Mouse (Mus musculus): ENCODE measurements around the gene Siae. TPM values are rescaled to one million over a fixed set of nuclear protein-coding genes. Genes with fewer than 3 reads are reported as not detected.

Siae gene
- polyA plus RNA-seq, 2 experiments from 2014 or later: 17.2 to 17.7 TPM

GRCm38 (mm10) chr9:37572204-37572876 lies 16.8 kb downstream of the Siae start:
- ATAC-seq: no peak

GRCm38 (mm10) chr9:37576436-37576930 lies 21.0 kb downstream of the Siae start:
- ATAC-seq: no peak

GRCm38 (mm10) chr9:37583594-37583993 lies 28.1 kb downstream of the Siae start:
- no peak for ATAC-seq

GRCm38 (mm10) chr9:37586718-37587117 lies 31.2 kb downstream of the Siae start:
- ATAC-seq: no peak

GRCm38 (mm10) chr9:37590381-37590780 lies 34.9 kb downstream of the Siae start:
- ATAC-seq: no peak

DNA sequence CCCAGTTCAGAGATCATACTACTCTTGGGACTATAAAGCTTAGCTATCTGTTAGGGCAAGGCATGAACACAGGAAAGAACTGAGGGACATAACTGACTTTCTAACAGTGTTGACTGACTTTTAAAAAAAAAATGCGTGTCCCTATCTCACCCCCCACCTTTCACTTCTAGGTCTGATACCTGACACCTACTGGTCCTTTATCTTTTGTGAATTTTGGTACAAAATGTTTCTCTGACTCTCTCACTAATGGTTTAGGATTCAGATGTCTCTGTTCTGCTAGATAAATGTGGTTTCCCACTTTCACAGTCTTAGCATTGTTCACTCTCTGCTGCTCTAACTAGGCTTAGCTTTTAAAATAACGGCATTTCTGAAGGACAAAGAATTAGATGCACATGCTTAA lies 36.5 kb downstream of the Siae start:
- ATAC-seq: no peak

DNA sequence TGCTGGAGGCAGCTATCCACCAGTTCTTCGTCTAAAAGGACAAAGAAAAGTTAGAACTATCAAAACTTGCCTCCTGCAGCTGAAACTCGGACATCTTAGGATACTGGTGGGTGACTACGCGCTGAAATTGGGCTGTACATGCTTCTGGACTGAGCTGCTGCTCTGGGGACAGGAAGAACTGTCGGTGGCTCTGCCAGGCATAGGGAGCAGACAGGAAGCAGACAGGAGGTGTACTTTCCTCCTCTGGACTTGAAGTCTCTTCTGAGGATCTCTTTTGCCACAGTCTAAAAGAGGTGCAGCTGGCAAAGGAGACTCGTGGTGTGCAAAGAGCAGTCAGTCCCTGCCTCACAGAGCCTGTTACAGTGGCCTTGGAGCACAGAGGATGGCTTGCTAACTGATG lies 37.1 kb downstream of the Siae start:
- ATAC-seq: no peak

DNA sequence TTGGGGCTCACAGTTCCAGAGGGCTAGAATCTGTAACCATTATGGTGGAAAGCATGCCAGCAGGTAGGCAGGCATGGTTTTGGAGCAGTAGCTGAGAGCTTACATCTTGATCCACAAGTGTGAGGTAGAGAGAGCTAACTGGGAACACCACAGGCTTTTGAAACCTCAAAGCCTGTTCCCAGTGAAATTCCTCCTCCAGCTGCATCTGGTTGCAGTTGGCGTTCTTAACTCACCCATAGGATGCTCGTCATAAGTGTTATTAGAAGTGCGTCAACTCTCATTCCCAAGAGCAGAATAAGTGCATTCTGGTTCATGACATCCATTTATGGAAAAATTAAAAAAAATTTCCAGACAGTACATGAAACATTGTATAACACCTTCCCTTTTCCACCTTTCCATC lies 38.2 kb downstream of the Siae start:
- ATAC-seq: no peak

GRCm38 (mm10) chr9:37595570-37595969 lies 40.1 kb downstream of the Siae start:
- ATAC-seq: no peak

GRCm38 (mm10) chr9:37598637-37599036 lies 43.1 kb downstream of the Siae start:
- ATAC-seq: no peak

DNA sequence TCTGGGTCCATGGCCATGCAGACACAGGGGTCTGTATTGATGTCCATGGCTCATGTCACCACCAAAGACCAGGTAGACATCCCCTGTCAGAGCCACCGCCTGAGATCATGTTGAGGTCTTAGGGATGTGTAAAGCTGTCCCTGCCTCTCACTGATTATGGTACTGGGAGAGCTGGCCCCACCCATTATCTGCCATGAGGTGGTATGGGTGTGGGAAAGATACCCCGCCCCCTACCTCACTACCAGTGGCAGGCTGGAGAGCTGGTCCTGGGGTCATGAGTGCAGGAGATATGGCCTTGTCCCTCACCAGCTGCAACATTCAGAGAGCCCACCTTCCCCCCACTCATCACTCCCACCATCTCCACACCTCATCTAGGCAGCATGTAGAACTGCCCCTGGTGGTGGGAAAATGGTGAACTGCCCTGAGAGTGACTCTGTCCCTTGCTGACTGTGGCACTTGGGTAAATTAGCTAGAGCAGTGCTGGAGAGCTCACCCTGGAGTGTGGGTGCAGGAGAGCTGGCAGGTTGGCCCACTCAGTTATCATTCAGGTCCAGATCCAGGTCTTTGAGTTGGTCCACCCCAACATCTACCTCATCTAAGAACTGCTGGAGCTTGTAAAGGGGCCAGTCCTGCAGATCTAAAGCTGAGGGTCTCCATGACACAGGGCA lies 45.2 kb downstream of the Siae start:
- ATAC-seq: no peak

- no peak for ATAC-seq
These were observed 49.6 kb downstream of the Siae start for GRCm38 (mm10) chr9:37605089-37605488.

GRCm38 (mm10) chr9:37609558-37609957 lies 54.1 kb downstream of the Siae start:
- ATAC-seq: no peak

DNA sequence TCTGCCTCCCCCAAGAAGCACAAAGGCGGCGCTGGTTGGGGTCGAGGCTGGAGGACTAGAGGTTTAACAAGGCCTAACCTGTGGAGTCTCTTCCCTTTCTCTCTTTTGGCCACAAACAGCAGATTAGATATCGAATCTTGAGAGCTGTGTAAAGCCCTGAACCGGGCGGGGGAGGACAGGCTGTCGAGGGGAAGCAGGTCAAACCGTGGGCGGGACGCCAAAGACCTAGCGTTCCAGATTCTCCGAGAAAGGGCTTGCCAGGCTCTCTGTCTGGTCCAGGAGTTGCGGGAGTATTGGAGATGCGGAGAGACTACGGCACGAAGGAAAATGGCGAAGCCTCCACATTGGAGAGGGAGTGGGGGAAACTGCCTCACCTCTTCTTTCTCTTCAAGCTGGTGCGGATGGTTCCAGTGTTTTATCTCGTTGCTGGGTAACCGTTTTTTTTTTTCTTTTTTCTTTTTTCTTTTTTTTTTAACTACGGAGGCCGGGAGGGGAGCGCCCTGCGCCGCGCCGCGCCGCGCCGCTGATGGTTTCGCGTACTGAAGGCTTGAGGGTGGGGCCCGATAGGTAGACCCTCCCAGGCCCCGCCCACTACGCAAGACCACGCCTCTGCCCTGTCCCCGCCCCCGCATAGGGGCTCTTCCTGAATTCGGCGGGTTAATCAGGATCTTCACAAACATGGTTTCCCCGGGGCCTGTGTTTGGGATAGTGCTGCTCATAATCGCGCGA lies 57.8 kb downstream of the Siae start, which contains the start of gene Spa17:
Gene Spa17 (minus strand): TSS at position 541 of the 729 bp plus-strand sequence.
- ATAC-seq: peak; percentile 87

DNA sequence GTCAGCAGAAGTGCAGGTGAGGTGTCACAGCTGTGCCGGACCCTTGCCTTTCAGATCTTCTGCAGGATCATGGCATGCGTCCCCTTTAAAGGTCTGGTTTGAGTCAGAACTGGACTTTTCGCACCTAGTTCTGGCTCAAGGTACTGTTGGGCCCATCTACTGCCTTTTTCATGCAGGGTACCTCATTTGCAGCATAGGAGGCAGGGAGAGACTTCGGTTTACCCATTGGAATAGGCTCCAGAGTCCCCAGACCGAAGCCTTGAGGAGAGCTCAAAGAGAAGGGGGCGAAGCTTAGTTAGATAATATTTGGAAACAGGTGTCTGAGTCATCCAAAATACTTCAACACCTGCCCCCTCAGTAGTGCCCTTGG lies 58.4 kb downstream of the Siae start:
- ATAC-seq: no peak

DNA sequence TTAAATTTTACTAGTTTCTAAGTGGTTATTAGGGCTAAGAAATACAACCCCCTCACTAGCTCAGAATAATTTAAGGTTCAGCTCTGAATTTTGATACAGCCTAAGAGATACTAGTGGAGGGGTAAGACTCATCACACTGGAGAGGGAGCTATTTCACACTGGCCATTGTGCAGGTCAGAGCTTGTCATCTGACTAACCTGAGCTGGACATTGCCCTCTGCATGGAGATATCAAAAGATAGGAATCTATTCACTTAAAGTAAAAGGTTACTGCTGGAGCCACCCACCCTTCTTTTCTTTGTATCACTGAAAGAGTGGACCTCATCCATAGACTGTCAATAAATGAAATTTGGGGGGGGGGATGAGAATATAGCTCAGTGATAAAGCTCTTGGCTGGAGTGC lies 58.8 kb downstream of the Siae start:
- peak; percentile 0 for ATAC-seq

- no peak for ATAC-seq
These were observed 59.7 kb downstream of the Siae start for GRCm38 (mm10) chr9:37615220-37615619.

GRCm38 (mm10) chr9:37616770-37617169 lies 61.3 kb downstream of the Siae start:
- ATAC-seq: peak; percentile 28

GRCm38 (mm10) chr9:37621290-37621689 lies 65.8 kb downstream of the Siae start:
- ATAC-seq: no peak

DNA sequence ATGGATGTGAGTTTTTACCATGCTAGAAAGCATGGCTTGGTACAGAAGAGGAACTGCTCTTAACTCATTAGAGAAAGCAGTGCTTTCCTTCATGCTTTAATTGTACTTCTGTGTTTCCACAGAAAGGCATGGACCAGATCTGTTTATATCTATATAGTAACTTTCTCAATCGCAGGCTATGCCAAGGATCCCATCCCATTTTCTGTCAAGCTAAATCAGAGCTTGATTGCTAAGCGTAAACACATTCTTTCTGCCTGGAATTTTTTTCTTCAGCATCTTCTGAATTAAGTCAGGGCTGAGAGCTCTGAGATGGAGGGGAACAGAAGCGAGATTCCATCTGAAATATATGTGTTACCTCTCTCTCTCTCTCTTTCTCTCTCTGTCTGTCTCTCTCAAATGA lies 68.5 kb downstream of the Siae start:
- no peak for ATAC-seq

GRCm38 (mm10) chr9:37624502-37624901 lies 69.0 kb downstream of the Siae start:
- ATAC-seq: no peak

DNA sequence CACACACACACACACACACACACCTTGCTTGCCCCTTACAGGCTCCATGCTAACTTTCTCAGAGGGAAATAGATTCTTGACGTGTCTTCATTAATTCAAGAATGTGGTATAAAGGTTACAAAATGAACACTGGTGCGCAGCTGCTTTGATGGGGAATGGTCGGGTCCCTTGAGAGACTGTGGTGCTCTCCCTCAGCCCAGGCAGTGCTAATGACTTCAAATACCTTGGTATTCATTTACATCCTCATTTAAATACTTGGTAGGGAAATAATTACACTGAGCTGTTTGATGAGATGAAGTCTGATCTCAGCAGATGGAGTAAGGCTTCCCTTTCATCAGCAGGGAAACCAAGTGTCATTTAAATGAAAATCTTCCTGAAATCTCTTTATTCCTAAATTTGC lies 69.6 kb downstream of the Siae start:
- ATAC-seq: peak; percentile 61

DNA sequence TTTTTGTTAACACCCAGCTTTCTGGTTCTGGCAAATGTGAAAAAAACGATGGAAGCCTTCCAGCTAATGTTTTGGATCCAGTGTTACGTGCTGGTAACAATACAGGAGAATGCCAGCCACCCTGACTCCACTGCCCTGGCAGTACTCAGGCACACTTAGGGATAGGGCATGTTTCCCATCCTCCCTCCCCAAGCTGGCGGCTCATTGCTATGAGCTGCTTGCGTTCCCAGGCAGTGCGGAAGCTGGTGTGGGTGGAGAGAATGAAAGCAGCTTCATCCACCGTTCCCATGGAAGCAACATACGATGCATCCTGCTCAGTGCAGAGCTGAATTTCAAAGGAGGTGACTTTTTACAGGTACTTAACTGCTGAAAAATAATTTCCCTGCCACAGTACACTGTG lies 70.1 kb downstream of the Siae start:
- no peak for ATAC-seq

- ATAC-seq: no peak
These were observed 70.6 kb downstream of the Siae start for GRCm38 (mm10) chr9:37626103-37626567.

Measured in CD4-positive, CD25-positive, alpha-beta regulatory T cell, adult 4 months (primary cell).